Mouse (Mus musculus) macrophage (primary cell): ENCODE measurements at regions not wholly inside any gene's neighbourhood (a gene's known extent, or its start where the extent isn't known, plus 50 kb on each side); places are given as distances from the start of the nearest gene placed in this dataset.

Experiments
- H3K27ac ChIP-seq: fragments of 350-480 bp; formaldehyde crosslinking; 2 replicates; pipeline ENCODE4 v1.9.0; 2021
- H3K36me3 ChIP-seq: fragments of 350-480 bp; formaldehyde crosslinking; 2 replicates; pipeline ENCODE4 v1.9.0; 2021; ENCODE audit errors: inconsistent target
- H3K4me3 ChIP-seq: fragments of 350-480 bp; formaldehyde crosslinking; 2 replicates; pipeline ENCODE4 v1.9.0; 2021; ENCODE audit errors: inconsistent target
- H3K79me2 ChIP-seq: fragments of 350-480 bp; formaldehyde crosslinking; 2 replicates; pipeline ENCODE4 v1.9.0; 2021; ENCODE audit errors: inconsistent target
- WGBS: methylation state at CpG from one replicate; pipeline ENCODE4 v1.1.7; 2026; ENCODE audit warnings: inconsistent platforms; ENCODE audit not compliant: missing documents; 5-methylcytosine and 5-hydroxymethylcytosine counted together

- H3K79me2 ChIP-seq = no peaks in the 10 kb centered on the region
- H3K36me3 ChIP-seq = no peaks in the 10 kb centered on the region
- 91% methylated on average over 3 of the region's 3 CpGs for WGBS
- no peak overlapping the region for H3K4me3 ChIP-seq
- H3K27ac ChIP-seq = no peak overlapping the region
These were observed 158.2 kb upstream of the Tmpo start for GRCm38 (mm10) chr10:91339361-91339760.

- 68% methylated on average over 12 of the region's 12 CpGs for WGBS
These were observed 145.7 kb upstream of the Tmpo start for GRCm38 (mm10) chr10:91326661-91327312.

GRCm38 (mm10) chr10:91326144-91326655, 145.1 kb upstream of the Tmpo start:
- Histone ChIP-seq H3K79me2 (no peaks in the 10 kb centered on the region), H3K4me3 (no peak overlapping the region), H3K36me3 (no peaks in the 10 kb centered on the region), H3K27ac (no peak overlapping the region)
- 84% methylated on average over 8 of the region's 8 CpGs for WGBS

More at GRCm38 (mm10) chr10:91326661-91327312, 145.7 kb upstream of the Tmpo start:
- no peaks in the 10 kb centered on the region for H3K36me3 ChIP-seq
- no peak overlapping the region for H3K4me3 ChIP-seq
- no peaks in the 10 kb centered on the region for H3K79me2 ChIP-seq
- no peak overlapping the region for H3K27ac ChIP-seq

- H3K4me3 ChIP-seq = no peak overlapping the region
- H3K36me3 ChIP-seq = no peaks in the 10 kb centered on the region
- 89% methylated on average over 4 of the region's 4 CpGs for WGBS
- no peaks in the 10 kb centered on the region for H3K79me2 ChIP-seq
- H3K27ac ChIP-seq = no peak overlapping the region
These were observed 140.1 kb upstream of the Tmpo start for GRCm38 (mm10) chr10:91321226-91321625.

- no peaks in the 10 kb centered on the region for H3K79me2 ChIP-seq
- no peaks in the 10 kb centered on the region for H3K36me3 ChIP-seq
- 96% methylated on average over 9 of the region's 10 CpGs for WGBS
- no peak overlapping the region for H3K27ac ChIP-seq
- no peak overlapping the region for H3K4me3 ChIP-seq
These were observed 138.5 kb upstream of the Tmpo start for GRCm38 (mm10) chr10:91319442-91320112.

GRCm38 (mm10) chr10:91314441-91314840, 133.3 kb upstream of the Tmpo start:
- WGBS = 80% methylated on average over 1 of the region's 1 CpGs
- Histone ChIP-seq H3K4me3 (no peak overlapping the region), H3K27ac (no peak overlapping the region), H3K36me3 (no peaks in the 10 kb centered on the region), H3K79me2 (no peaks in the 10 kb centered on the region)

- Histone ChIP-seq H3K79me2 (no peaks in the 10 kb centered on the region), H3K27ac (no peak overlapping the region), H3K36me3 (no peaks in the 10 kb centered on the region), H3K4me3 (no peak overlapping the region)
- WGBS = 92% methylated on average over 1 of the region's 3 CpGs
These were observed 132.2 kb upstream of the Tmpo start for GRCm38 (mm10) chr10:91313316-91313715.

GRCm38 (mm10) chr10:91312913-91313312, 131.8 kb upstream of the Tmpo start:
- no peaks in the 10 kb centered on the region for H3K79me2 ChIP-seq
- 72% methylated on average over 5 of the region's 5 CpGs for WGBS
- H3K36me3 ChIP-seq = no peaks in the 10 kb centered on the region
- H3K4me3 ChIP-seq = no peak overlapping the region
- H3K27ac ChIP-seq = no peak overlapping the region

GRCm38 (mm10) chr10:91300067-91300466, 119.0 kb upstream of the Tmpo start:
- 0 out of 2 replicates have a peak overlapping the region, but pooled peaks have one; percentile 5 for H3K27ac ChIP-seq
- H3K36me3 ChIP-seq = no peaks in the 10 kb centered on the region
- 16% methylated on average over 7 of the region's 7 CpGs for WGBS
- no peak overlapping the region for H3K4me3 ChIP-seq
- no peaks in the 10 kb centered on the region for H3K79me2 ChIP-seq

GRCm38 (mm10) chr10:91297792-91298460, 116.8 kb upstream of the Tmpo start:
- Histone ChIP-seq H3K79me2 (no peaks in the 10 kb centered on the region), H3K4me3 (no peak overlapping the region), H3K27ac (no peak overlapping the region), H3K36me3 (no peaks in the 10 kb centered on the region)
- 38% methylated on average over 9 of the region's 9 CpGs for WGBS

GRCm38 (mm10) chr10:91295345-91295744, 114.2 kb upstream of the Tmpo start:
- 90% methylated on average over 8 of the region's 8 CpGs for WGBS
- H3K4me3 ChIP-seq = no peak overlapping the region
- H3K36me3 ChIP-seq = no peaks in the 10 kb centered on the region
- H3K27ac ChIP-seq = no peak overlapping the region
- no peaks in the 10 kb centered on the region for H3K79me2 ChIP-seq

GRCm38 (mm10) chr10:91293226-91293625, 112.1 kb upstream of the Tmpo start:
- Histone ChIP-seq H3K79me2 (no peaks in the 10 kb centered on the region), H3K27ac (no peak overlapping the region), H3K4me3 (no peak overlapping the region), H3K36me3 (no peaks in the 10 kb centered on the region)
- 93% methylated on average over 6 of the region's 6 CpGs for WGBS

GRCm38 (mm10) chr10:91284259-91284658, 103.1 kb upstream of the Tmpo start:
- H3K4me3 ChIP-seq = no peak overlapping the region
- H3K27ac ChIP-seq = no peak overlapping the region
- no peaks in the 10 kb centered on the region for H3K36me3 ChIP-seq
- WGBS = 91% methylated on average over 9 of the region's 9 CpGs
- H3K79me2 ChIP-seq = no peaks in the 10 kb centered on the region

GRCm38 (mm10) chr10:91270955-91271741, 90.0 kb upstream of the Tmpo start:
- no peak overlapping the region for H3K27ac ChIP-seq
- H3K79me2 ChIP-seq = no peaks in the 10 kb centered on the region
- WGBS = 15% methylated on average over 14 of the region's 14 CpGs
- H3K36me3 ChIP-seq = no peaks in the 10 kb centered on the region
- H3K4me3 ChIP-seq = no peak overlapping the region
